Mouse (Mus musculus) liver, embryonic 12.5 days (tissue): Measurements from ENCODE around the gene Pcna. TPM values are rescaled to one million over a fixed set of nuclear protein-coding genes. Genes with fewer than 3 reads are reported as not detected.
"Not testable (repeated sequence)": the region's sequence is repeated elsewhere in the genome, so short reads cannot be mapped to it uniquely, and the experiment has no call there.

Experiments
- ATAC-seq: fragments of 200-750 bp; cut with Nextera tagmentation; 2 replicates; pipeline ENCODE4 v1.8.0; 2017; ENCODE audit warnings: moderate number of reproducible peaks, mild to moderate bottlenecking, moderate library complexity
- H3K27ac ChIP-seq: fragments of 300-500 bp; sonication (generic); 2 replicates; pipeline ENCODE4 v1.5.1; 2016; ENCODE audit warnings: mild to moderate bottlenecking
- H3K27me3 ChIP-seq: fragments of 300-500 bp; sonication (generic); replicated peaks from 2 replicates; pipeline ENCODE4 v1.6.1; 2016; ENCODE audit warnings: mild to moderate bottlenecking, moderate library complexity
- H3K36me3 ChIP-seq: fragments of 300-500 bp; sonication (generic); 2 replicates; pipeline ENCODE4 v1.6.1; 2016; ENCODE audit warnings: mild to moderate bottlenecking, moderate library complexity
- H3K4me1 ChIP-seq: fragments of 300-500 bp; sonication (generic); 2 replicates; pipeline ENCODE4 v1.6.1; 2016
- H3K4me2 ChIP-seq: fragments of 300-500 bp; sonication (generic); 2 replicates; pipeline ENCODE4 v1.6.1; 2016; ENCODE audit warnings: mild to moderate bottlenecking, moderate library complexity
- H3K4me3 ChIP-seq: fragments of 300-500 bp; sonication (generic); 2 replicates; pipeline ENCODE4 v1.5.1; 2016; ENCODE audit warnings: mild to moderate bottlenecking, moderate library complexity
- H3K9ac ChIP-seq: fragments of 300-500 bp; sonication (generic); 2 replicates; pipeline ENCODE4 v1.6.1; 2016; ENCODE audit warnings: mild to moderate bottlenecking, moderate library complexity
- H3K9me3 ChIP-seq: fragments of 300-500 bp; sonication (generic); replicated peaks from 2 replicates; pipeline ENCODE4 v1.6.1; 2016; ENCODE audit warnings: mild to moderate bottlenecking, moderate library complexity
- WGBS: fragments of 180-500 bp; shearing (Covaris S2); methylation state at CpG from one replicate; pipeline ENCODE4 v1.1.7; 2016; ENCODE audit not compliant: insufficient replicate concordance; 5-methylcytosine and 5-hydroxymethylcytosine counted together
- polyA plus RNA-seq: library from polyadenylated mRNA; unstranded; fragments of >200 nt; fragmentation: Nextera tagmentation; extraction: Ambion mirVana; gene quantifications from 2 replicates; pipeline ENCODE4 v1.2.1, GENCODE M21; 2016

Gene Pcna
- polyA plus RNA-seq, 1 experiment from 2014 or later: 353 TPM

- ATAC-seq: no peak
- Histone ChIP-seq H3K36me3 (peaks cover 47% of the 10 kb centered on the region), H3K9me3 (no peaks in the 10 kb centered on the region), H3K4me3 (peak overlapping the region; percentile 80), H3K4me1 (peaks cover 53% of the 10 kb centered on the region), H3K27ac (peak overlapping the region; percentile 91), H3K9ac (peak overlapping the region; percentile 83), H3K27me3 (no peaks in the 10 kb centered on the region), H3K4me2 (peak overlapping the region; percentile 79)
- 4% methylated on average over 8 of the region's 8 CpGs for WGBS
These were observed 1.2 kb downstream of the Pcna start for GRCm38 (mm10) chr2:132251911-132252310.

- 4% methylated on average over 49 of the region's 50 CpGs for WGBS
- peak within 1 kb of the TSS; percentile 71 for H3K4me3 ChIP-seq
- H3K9me3 ChIP-seq: no peaks in the 10 kb centered on the region
- ATAC-seq: peak; percentile 86
- peaks cover 75% of the 10 kb centered on the region for H3K36me3 ChIP-seq
- H3K4me2 ChIP-seq: peak within 1 kb of the TSS; percentile 90
- peak within 1 kb of the TSS; percentile 87 for H3K9ac ChIP-seq
- H3K27ac ChIP-seq: peak within 1 kb of the TSS; percentile 89
- no peaks in the 10 kb centered on the region for H3K27me3 ChIP-seq
- peaks cover 52% of the 10 kb centered on the region for H3K4me1 ChIP-seq
These were observed 5.4 kb downstream of the Pcna start, which contains the start of gene Tmem230 for GRCm38 (mm10) chr2:132247539-132248313. Gene Tmem230, minus strand, starts transcription at chr2:132247807.

- ATAC-seq: no peak
- no peaks in the 10 kb centered on the region for H3K27me3 ChIP-seq
- H3K9me3 ChIP-seq: no peaks in the 10 kb centered on the region
- H3K9ac ChIP-seq: no peak overlapping the region
- H3K4me2 ChIP-seq: no peak overlapping the region
- H3K4me1 ChIP-seq: peaks cover 27% of the 10 kb centered on the region
- H3K36me3 ChIP-seq: peaks cover 75% of the 10 kb centered on the region
- 90% methylated on average over 3 of the region's 3 CpGs for WGBS
- no peak overlapping the region for H3K4me3 ChIP-seq
- H3K27ac ChIP-seq: no peak overlapping the region
These were observed 9.7 kb downstream of the Pcna start for GRCm38 (mm10) chr2:132243370-132243769.

GRCm38 (mm10) chr2:132240457-132240856, 12.7 kb downstream of the Pcna start:
- 28% methylated on average over 10 of the region's 10 CpGs for WGBS
- not testable (repeated sequence) for H3K9me3 ChIP-seq, H3K4me2 ChIP-seq, H3K4me3 ChIP-seq, H3K27me3 ChIP-seq, H3K9ac ChIP-seq, H3K4me1 ChIP-seq
- Histone ChIP-seq H3K27ac (peak overlapping the region; percentile 22; the same call in 1 of the 2 replicates), H3K36me3 (peaks cover 58% of the 10 kb centered on the region)
- ATAC-seq: peak; percentile 28; the same call in 1 of the 2 replicates

- WGBS: 67% methylated on average over 3 of the region's 3 CpGs
- not testable (repeated sequence) for H3K27me3 ChIP-seq, H3K4me2 ChIP-seq, ATAC-seq, H3K4me3 ChIP-seq, H3K27ac ChIP-seq, H3K4me1 ChIP-seq, H3K9ac ChIP-seq, H3K9me3 ChIP-seq
- peaks cover 48% of the 10 kb centered on the region for H3K36me3 ChIP-seq
These were observed 13.7 kb downstream of the Pcna start for GRCm38 (mm10) chr2:132239434-132239833.

- ATAC-seq: no peak
- Histone ChIP-seq H3K9ac (no peak overlapping the region), H3K4me3 (no peak overlapping the region), H3K27me3 (no peaks in the 10 kb centered on the region), H3K9me3 (no peaks in the 10 kb centered on the region), H3K4me2 (no peak overlapping the region), H3K27ac (no peak overlapping the region), H3K36me3 (peaks cover 13% of the 10 kb centered on the region), H3K4me1 (peaks cover 8% of the 10 kb centered on the region; the same call in 1 of the 2 replicates)
- 66% methylated on average over 7 of the region's 7 CpGs for WGBS
These were observed 17.1 kb downstream of the Pcna start for GRCm38 (mm10) chr2:132235975-132236374.

GRCm38 (mm10) chr2:132235291-132235690, 17.8 kb downstream of the Pcna start:
- no peaks in the 10 kb centered on the region for H3K27me3 ChIP-seq
- peaks cover 9% of the 10 kb centered on the region; the same call in 1 of the 2 replicates for H3K36me3 ChIP-seq
- no peak overlapping the region for H3K9ac ChIP-seq
- H3K9me3 ChIP-seq: no peaks in the 10 kb centered on the region
- no peak overlapping the region for H3K4me3 ChIP-seq
- WGBS: 30% methylated on average over 2 of the region's 2 CpGs
- 0 out of 2 replicates have a peak, but pooled peaks cover 4% of the 10 kb centered on the region for H3K4me1 ChIP-seq
- H3K4me2 ChIP-seq: no peak overlapping the region
- no peak for ATAC-seq
- no peak overlapping the region for H3K27ac ChIP-seq

GRCm38 (mm10) chr2:132233985-132234765, 18.9 kb downstream of the Pcna start:
- no peak for ATAC-seq
- no peaks in the 10 kb centered on the region for H3K9me3 ChIP-seq
- no peak overlapping the region for H3K27ac ChIP-seq
- 68% methylated on average over 16 of the region's 16 CpGs for WGBS
- no peaks in the 10 kb centered on the region for H3K27me3 ChIP-seq
- 0 out of 2 replicates have a peak, but pooled peaks cover 4% of the 10 kb centered on the region for H3K4me1 ChIP-seq
- H3K9ac ChIP-seq: no peak overlapping the region
- H3K4me3 ChIP-seq: no peak overlapping the region
- no peak overlapping the region for H3K4me2 ChIP-seq
- H3K36me3 ChIP-seq: peaks cover 4% of the 10 kb centered on the region; the same call in 1 of the 2 replicates

- H3K4me3 ChIP-seq: no peak overlapping the region
These were observed 20.6 kb downstream of the Pcna start for GRCm38 (mm10) chr2:132232413-132232945.

GRCm38 (mm10) chr2:132224359-132224758, 28.8 kb downstream of the Pcna start:
- Histone ChIP-seq H3K4me1 (no peaks in the 10 kb centered on the region), H3K4me3 (no peak overlapping the region), H3K4me2 (no peak overlapping the region), H3K9me3 (0 out of 2 replicates have a peak, but pooled peaks cover 2% of the 10 kb centered on the region), H3K36me3 (no peaks in the 10 kb centered on the region), H3K27me3 (no peaks in the 10 kb centered on the region), H3K27ac (no peak overlapping the region), H3K9ac (no peak overlapping the region)
- WGBS: 60% methylated on average over 4 of the region's 4 CpGs
- no peak for ATAC-seq

More at GRCm38 (mm10) chr2:132232413-132232945, 20.6 kb downstream of the Pcna start:
- no peak for ATAC-seq
- H3K36me3 ChIP-seq: no peaks in the 10 kb centered on the region
- no peaks in the 10 kb centered on the region for H3K9me3 ChIP-seq
- H3K4me1 ChIP-seq: 0 out of 2 replicates have a peak, but pooled peaks cover 4% of the 10 kb centered on the region
- H3K27ac ChIP-seq: no peak overlapping the region
- H3K27me3 ChIP-seq: no peaks in the 10 kb centered on the region
- WGBS: 84% methylated on average over 3 of the region's 3 CpGs
- no peak overlapping the region for H3K9ac ChIP-seq
- no peak overlapping the region for H3K4me2 ChIP-seq

GRCm38 (mm10) chr2:132221611-132222073, 31.5 kb downstream of the Pcna start:
- H3K9me3 ChIP-seq: no peaks in the 10 kb centered on the region
- no peak overlapping the region for H3K4me3 ChIP-seq
- no peak overlapping the region for H3K9ac ChIP-seq
- no peaks in the 10 kb centered on the region for H3K4me1 ChIP-seq
- no peaks in the 10 kb centered on the region for H3K36me3 ChIP-seq
- H3K4me2 ChIP-seq: no peak overlapping the region
- ATAC-seq: no peak
- H3K27me3 ChIP-seq: no peaks in the 10 kb centered on the region
- WGBS: 67% methylated on average over 11 of the region's 11 CpGs
- H3K27ac ChIP-seq: no peak overlapping the region
